Mouse (Mus musculus) kidney, postnatal 0 days (tissue): ENCODE results near the gene Rnft1. TPM values are rescaled to one million over a fixed set of nuclear protein-coding genes. Genes with fewer than 3 reads are reported as not detected.

Experiments
- ATAC-seq: fragments of 200-750 bp; cut with Nextera tagmentation; replicated peaks from 2 replicates; pipeline ENCODE4 v1.8.0; 2017; ENCODE audit warnings: low read depth, moderate number of reproducible peaks, moderate TSS enrichment, moderate library complexity; ENCODE audit not compliant: low FRiP score
- DNase-seq: peaks from one replicate; pipeline ENCODE4 v3.0.0-alpha.2; 2016; ENCODE audit warnings: low spot score
- H3K27ac ChIP-seq: fragments of 300-500 bp; sonication (generic); 2 replicates; pipeline ENCODE4 v1.5.1; 2014; ENCODE audit warnings: mild to moderate bottlenecking
- H3K27me3 ChIP-seq: fragments of 300-500 bp; sonication (generic); 2 replicates; pipeline ENCODE4 v1.6.1; 2014; ENCODE audit warnings: low read length, mixed read lengths; ENCODE audit not compliant: insufficient read depth
- H3K36me3 ChIP-seq: fragments of 300-500 bp; sonication (generic); 2 replicates; pipeline ENCODE4 v1.6.1; 2014; ENCODE audit warnings: low read length, mixed read lengths; ENCODE audit not compliant: insufficient read depth
- H3K4me1 ChIP-seq: fragments of 300-500 bp; sonication (generic); replicated peaks from 2 replicates; pipeline ENCODE4 v1.6.1; 2014; ENCODE audit warnings: antibody characterized with exemption, low read length, mixed read lengths; ENCODE audit not compliant: insufficient read depth
- H3K4me2 ChIP-seq: fragments of 300-500 bp; sonication (generic); 2 replicates; pipeline ENCODE4 v1.6.1; 2014; ENCODE audit warnings: mild to moderate bottlenecking, low read length, moderate library complexity, mixed read lengths
- H3K4me3 ChIP-seq: fragments of 300-500 bp; sonication (generic); replicated peaks from 2 replicates; pipeline ENCODE4 v1.5.1; 2014; ENCODE audit warnings: low read depth, low read length
- H3K9ac ChIP-seq: fragments of 300-500 bp; sonication (generic); 2 replicates; pipeline ENCODE4 v1.6.1; 2014; ENCODE audit warnings: low read depth, low read length
- H3K9me3 ChIP-seq: fragments of 300-500 bp; sonication (generic); replicated peaks from 2 replicates; pipeline ENCODE4 v1.6.1; 2016; ENCODE audit warnings: low read length, inconsistent platforms, mixed read lengths
- CTCF ChIP-seq: IDR thresholded peaks from 2 replicates; pipeline ENCODE4 v1.5.1; 2016; ENCODE audit warnings: antibody characterized with exemption, low read depth, mild to moderate bottlenecking, moderate library complexity
- WGBS: fragments of 180-500 bp; shearing (Covaris S2); extraction: QIAGEN DNeasy Blood & Tissue Kit; methylation state at CpG from one replicate; pipeline ENCODE4 v1.1.7; 2014; 5-methylcytosine and 5-hydroxymethylcytosine counted together
- polyA plus RNA-seq: library from polyadenylated mRNA; unstranded; fragments of >200 nt; fragmentation: Nextera tagmentation; extraction: Ambion mirVana; gene quantifications from 2 replicates; pipeline ENCODE4 v1.2.1, GENCODE M21; 2015

The Rnft1 gene
- polyA plus RNA-seq, 1 experiment from 2014 or later: 48.3 TPM

GRCm38 (mm10) chr11:86534201-86534910 lies 49.9 kb downstream of the Rnft1 start:
- DNase-seq (no peak), ATAC-seq (no peak)
- H3K27ac ChIP-seq: no peak overlapping the region
- H3K27me3 ChIP-seq: no peaks in the 10 kb centered on the region
- no peaks in the 10 kb centered on the region for H3K4me1 ChIP-seq
- H3K4me3 ChIP-seq: no peak overlapping the region
- 89% methylated on average over 5 of the region's 5 CpGs for WGBS
- no peaks in the 10 kb centered on the region for H3K9me3 ChIP-seq
- no peak overlapping the region for H3K4me2 ChIP-seq
- no peak for TF ChIP-seq CTCF
- H3K36me3 ChIP-seq: peaks cover 25% of the 10 kb centered on the region; the same call in 1 of the 2 replicates
- no peak overlapping the region for H3K9ac ChIP-seq

- no peak for TF ChIP-seq CTCF
- Histone ChIP-seq H3K4me2 (no peak overlapping the region), H3K9ac (no peak overlapping the region), H3K27ac (no peak overlapping the region), H3K27me3 (no peaks in the 10 kb centered on the region), H3K9me3 (no peaks in the 10 kb centered on the region), H3K4me1 (0 out of 2 replicates have a peak, but pooled peaks cover 3% of the 10 kb centered on the region), H3K36me3 (no peaks in the 10 kb centered on the region), H3K4me3 (no peak overlapping the region)
- 89% methylated on average over 4 of the region's 4 CpGs for WGBS
- DNase-seq: no peak
- ATAC-seq: no peak
Measured at GRCm38 (mm10) chr11:86538786-86539185, 54.3 kb downstream of the Rnft1 start.

DNA sequence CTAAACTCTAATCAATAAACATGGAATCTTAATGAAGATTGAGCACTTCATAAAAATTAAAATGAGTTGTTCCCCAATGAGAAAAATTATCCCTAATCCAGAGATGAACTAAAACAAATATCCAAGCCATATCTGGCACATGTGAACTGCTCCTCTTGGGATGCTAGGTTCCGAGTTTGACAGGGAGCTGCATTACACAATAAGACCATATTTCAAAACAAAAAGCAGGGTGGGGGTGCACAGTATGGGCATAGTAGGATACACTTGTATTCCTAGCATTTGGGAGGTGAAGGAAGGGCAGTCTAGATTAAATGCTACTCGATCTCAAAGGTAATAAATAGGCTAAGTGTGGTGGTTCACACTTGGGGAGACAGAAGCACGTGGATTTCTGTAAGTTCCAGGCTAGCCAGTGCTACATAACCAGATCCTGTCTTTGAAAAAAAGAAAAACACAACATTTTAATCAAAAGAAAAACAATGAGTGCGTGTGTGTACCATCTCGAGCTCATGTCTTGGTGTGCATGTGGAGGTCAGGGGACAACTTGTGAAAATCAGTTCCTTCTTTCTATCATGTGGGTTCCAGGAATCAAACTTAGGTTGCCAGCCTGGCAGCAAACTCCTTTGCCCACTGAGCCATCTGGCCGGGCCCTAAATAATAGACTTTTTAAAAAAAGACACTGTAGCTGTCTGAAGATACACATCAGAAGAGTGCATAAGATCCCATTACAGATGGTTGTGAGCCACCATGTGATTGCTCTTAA lies 55.4 kb downstream of the Rnft1 start:
- H3K27ac ChIP-seq: no peak overlapping the region
- no peaks in the 10 kb centered on the region for H3K9me3 ChIP-seq
- 0 out of 2 replicates have a peak, but pooled peaks cover 3% of the 10 kb centered on the region for H3K4me1 ChIP-seq
- H3K4me2 ChIP-seq: no peak overlapping the region
- no peak overlapping the region for H3K4me3 ChIP-seq
- WGBS: 76% methylated on average over 6 of the region's 6 CpGs
- no peaks in the 10 kb centered on the region for H3K36me3 ChIP-seq
- H3K9ac ChIP-seq: no peak overlapping the region
- DNase-seq: no peak
- TF ChIP-seq CTCF: no peak
- ATAC-seq: no peak
- H3K27me3 ChIP-seq: no peaks in the 10 kb centered on the region

- ATAC-seq (no peak), DNase-seq (no peak)
- Histone ChIP-seq H3K27me3 (no peaks in the 10 kb centered on the region), H3K36me3 (no peaks in the 10 kb centered on the region), H3K4me1 (0 out of 2 replicates have a peak, but pooled peaks cover 3% of the 10 kb centered on the region), H3K4me2 (no peak overlapping the region), H3K9ac (no peak overlapping the region), H3K4me3 (no peak overlapping the region), H3K9me3 (no peaks in the 10 kb centered on the region), H3K27ac (no peak overlapping the region)
- no peak for TF ChIP-seq CTCF
- WGBS: 88% methylated on average over 2 of the region's 2 CpGs
Measured at GRCm38 (mm10) chr11:86540476-86540845, 56.0 kb downstream of the Rnft1 start.

DNA sequence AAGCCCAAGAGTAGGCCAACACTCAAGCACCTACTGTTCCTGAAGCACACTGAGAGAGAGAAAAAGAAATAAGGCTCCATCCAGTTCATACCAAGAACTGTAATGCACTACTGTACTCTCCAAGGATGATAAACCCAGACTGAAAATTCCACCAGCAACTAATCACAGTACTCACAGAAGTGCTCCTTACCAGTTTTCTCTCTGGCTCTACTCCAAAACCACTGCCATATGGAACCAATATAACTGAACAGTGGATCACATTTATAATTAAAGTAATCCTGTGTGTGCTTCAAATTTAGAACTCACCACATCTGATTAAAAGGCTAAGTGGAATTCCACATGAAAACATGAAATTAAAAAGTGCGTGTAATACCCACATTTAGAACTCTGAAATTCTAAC lies 58.4 kb downstream of the Rnft1 start:
- no peak for TF ChIP-seq CTCF
- no peak for DNase-seq
- ATAC-seq: no peak
- H3K4me3 ChIP-seq: no peak overlapping the region
- no peaks in the 10 kb centered on the region for H3K36me3 ChIP-seq
- no peaks in the 10 kb centered on the region for H3K27me3 ChIP-seq
- WGBS: 85% methylated on average over 1 of the region's 1 CpGs
- no peak overlapping the region; the same call in 1 of the 2 replicates for H3K9ac ChIP-seq
- H3K9me3 ChIP-seq: no peaks in the 10 kb centered on the region
- H3K27ac ChIP-seq: no peak overlapping the region
- H3K4me2 ChIP-seq: peak overlapping the region; percentile 72; the same call in 1 of the 2 replicates
- H3K4me1 ChIP-seq: 0 out of 2 replicates have a peak, but pooled peaks cover 3% of the 10 kb centered on the region

DNA sequence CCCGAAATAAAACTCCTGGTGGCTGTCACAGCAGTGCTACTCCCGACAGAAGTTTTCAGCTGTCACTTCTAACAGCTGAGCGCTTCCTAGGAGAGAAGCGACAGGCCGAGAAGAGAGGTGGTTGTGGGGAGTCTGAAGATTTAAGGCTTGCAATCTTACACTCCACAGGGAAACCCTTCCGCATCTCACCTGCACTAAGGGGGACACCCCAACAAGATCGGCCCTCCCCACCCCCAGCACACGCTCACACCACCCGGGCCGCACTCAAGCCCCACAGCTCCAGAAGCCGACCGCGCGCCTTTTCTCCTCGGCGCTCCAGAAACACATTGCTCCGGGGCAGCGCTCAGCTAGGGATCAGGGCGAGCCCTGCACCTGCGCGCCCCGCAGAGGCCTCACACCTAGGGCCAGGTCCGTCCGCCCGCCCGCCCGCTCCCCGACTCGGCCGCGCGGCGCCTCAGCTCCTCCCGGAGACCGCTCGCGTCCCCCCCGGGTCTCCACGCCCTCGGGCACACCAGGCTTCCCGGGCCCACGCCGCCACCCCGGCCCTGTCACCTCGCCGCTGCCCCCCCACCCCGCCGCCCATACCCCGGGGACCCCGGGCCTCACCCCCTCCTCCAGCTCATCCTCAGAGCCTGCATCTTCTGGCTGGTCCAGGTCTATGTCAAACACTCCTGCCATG lies 59.6 kb downstream of the Rnft1 start:
- peak overlapping the region; percentile 72 for H3K4me2 ChIP-seq
- H3K27ac ChIP-seq: peak overlapping the region; percentile 87
- ATAC-seq (peak; percentile 63), DNase-seq (peak; percentile 61)
- 0 out of 2 replicates have a peak, but pooled peaks cover 3% of the 10 kb centered on the region for H3K4me1 ChIP-seq
- no peaks in the 10 kb centered on the region for H3K27me3 ChIP-seq
- H3K4me3 ChIP-seq: peak overlapping the region; percentile 89
- no peaks in the 10 kb centered on the region for H3K9me3 ChIP-seq
- peak overlapping the region; percentile 95 for H3K9ac ChIP-seq
- no peak for TF ChIP-seq CTCF
- WGBS: under 1% methylated on average over 45 of the region's 50 CpGs
- no peaks in the 10 kb centered on the region for H3K36me3 ChIP-seq
